Mouse (Mus musculus) right cerebral cortex, postnatal 25 days (tissue): ENCODE data around the gene C87436.
"Not testable (repeated sequence)": the region's sequence is repeated elsewhere in the genome, so short reads cannot be mapped to it uniquely, and the experiment has no call there.

Experiments
- DNase-seq: peaks from one replicate; pipeline ENCODE4 v3.0.0; 2022

Gene C87436

GRCm38 (mm10) chr6:86487358-86488148 lies 49.4 kb downstream of the C87436 start:
- peak; percentile 70 for DNase-seq

DNA sequence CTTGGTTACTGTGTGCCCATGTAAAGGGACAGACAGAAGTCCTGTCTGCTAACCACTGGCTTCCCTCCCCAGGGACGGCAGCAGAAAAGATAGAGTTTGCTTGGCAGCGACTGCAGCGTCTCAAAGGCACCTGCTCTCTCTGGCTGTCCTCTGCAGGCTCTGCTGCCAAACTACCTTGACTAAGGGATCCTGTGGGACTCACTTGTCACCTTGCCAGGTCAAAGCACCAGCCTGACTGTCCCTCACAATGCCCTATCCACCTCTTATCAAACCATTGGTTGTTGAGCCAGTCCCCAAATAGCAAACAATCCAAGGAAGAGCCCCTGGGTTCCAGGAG lies 49.9 kb downstream of the C87436 start:
- DNase-seq: peak; percentile 31

GRCm38 (mm10) chr6:86489945-86490344 lies 51.8 kb downstream of the C87436 start:
- no peak for DNase-seq

DNA sequence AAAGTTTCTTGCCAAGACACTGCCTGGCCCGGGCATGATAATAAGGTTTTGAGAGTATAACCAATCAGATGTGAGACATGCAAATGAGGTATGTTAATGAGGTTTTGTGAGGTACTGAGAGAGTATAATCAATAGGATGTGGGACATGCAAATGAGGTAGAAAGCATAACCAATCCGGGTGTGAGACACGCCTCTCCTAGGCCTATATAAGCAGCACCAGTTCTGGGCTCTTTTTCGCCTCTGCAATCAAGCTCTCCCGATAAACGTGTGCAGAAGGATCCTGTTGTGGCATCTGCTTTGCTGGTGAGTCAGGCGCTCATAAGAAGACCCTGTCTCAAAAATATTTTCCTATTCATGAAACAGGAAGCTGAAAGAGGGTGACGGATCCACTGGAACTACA lies 52.2 kb downstream of the C87436 start:
- DNase-seq: not testable (repeated sequence)

DNA sequence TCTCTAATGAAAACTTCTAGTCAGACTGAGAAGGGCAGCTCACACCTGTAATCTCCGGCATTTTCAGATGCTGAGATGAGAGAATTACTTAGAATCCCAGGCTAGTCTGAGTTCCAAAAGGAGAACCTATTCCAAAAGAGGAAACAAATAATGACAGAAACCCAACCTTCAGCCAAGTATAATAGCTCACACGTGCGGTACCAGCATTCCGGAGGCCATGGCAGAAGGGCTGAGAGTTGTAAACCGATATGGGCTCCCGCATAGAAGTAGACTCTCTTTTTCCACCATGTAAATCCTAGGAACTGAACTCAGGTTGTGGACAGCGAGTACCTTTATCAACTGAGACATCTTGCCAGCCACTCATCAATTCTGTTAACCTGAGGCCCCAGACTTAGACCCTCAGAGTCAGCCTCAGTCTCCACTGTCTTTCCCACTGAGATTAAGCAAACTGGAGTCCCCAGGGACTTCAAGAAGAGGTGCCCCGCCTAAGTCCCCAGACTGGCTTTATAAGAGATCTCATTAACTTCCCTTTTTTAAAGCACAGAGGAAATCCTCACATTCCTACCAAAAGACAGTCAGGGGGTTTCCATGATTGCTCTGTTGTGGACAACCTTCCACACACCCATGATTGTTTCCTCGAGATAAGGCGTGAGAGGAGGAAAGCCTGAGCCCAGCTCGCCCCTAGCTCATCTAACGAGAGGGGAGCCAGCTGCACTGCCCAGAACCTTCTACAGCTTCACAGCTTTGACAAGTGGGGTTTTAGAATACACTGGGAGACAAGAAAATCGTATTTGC lies 55.5 kb downstream of the C87436 start:
- DNase-seq: no peak

DNA sequence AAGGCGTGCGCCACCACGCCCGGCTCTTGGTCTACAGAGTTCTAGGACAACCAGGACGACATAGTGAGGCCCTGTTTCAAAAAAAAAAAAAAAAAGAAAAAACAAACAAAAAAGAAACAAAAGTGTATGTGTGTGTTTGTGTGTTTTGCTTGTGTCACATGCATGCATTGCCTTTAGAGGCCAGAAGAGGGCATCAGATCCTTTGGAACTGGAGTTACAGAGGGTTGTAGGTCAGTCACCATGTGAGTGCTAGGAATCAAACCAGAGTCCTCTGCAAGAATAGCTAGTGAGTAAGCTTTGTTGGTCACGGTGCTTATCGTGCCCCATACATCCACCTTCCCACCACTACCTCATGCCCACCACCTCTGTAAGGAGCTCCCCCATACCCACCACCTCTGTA lies 56.6 kb downstream of the C87436 start:
- DNase-seq: no peak

DNA sequence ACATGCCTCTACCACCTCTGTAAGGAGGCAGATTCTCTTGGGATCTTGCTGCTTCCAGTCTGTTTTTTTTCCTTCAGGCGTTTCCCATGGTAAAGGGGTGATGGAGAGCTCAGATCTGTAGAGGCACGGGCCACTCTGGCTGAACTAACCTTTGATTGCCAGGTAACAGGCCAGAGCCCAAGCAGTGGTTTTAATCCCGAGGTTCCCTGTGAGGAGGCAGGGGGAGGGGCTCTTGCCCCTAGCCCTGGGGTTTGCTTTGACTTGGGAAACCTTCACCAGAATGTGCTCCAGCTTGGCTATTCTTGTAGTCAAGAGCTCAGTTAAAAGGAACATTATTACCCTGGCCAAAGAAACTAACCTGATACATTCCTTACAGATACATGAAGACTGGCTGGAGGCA lies 57.5 kb downstream of the C87436 start:
- no peak for DNase-seq

GRCm38 (mm10) chr6:86496127-86496526 lies 58.0 kb downstream of the C87436 start:
- DNase-seq: no peak

GRCm38 (mm10) chr6:86496585-86496984 lies 58.4 kb downstream of the C87436 start:
- no peak for DNase-seq

- no peak for DNase-seq
Measured at GRCm38 (mm10) chr6:86497071-86497815, 59.1 kb downstream of the C87436 start.

GRCm38 (mm10) chr6:86497942-86498732 lies 60.0 kb downstream of the C87436 start:
- no peak for DNase-seq

- no peak for DNase-seq
Measured at GRCm38 (mm10) chr6:86499571-86500109, 61.5 kb downstream of the C87436 start.

DNA sequence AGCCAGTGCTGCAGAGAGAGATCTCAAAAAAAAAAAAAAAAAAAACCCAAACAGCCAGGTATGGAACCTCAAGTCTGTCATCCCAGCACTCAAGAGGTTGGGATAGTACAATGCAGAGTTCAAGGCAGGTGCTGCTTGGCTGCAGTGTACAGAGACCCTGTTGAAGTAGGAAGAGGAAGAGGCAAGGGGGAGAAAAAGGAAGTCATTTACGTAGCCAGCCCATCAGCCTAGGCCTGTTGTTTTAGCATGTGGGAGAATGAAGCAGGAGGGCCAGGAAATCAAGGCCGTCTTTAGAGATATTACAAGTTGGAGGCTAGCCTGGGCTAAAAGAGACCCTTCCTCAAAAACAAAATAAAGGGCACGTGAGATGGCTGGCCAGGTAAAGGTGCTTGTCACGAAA lies 65.3 kb downstream of the C87436 start:
- no peak for DNase-seq

- no peak for DNase-seq
Measured at GRCm38 (mm10) chr6:86505671-86506070, 67.5 kb downstream of the C87436 start.

GRCm38 (mm10) chr6:86506309-86506708 lies 68.1 kb downstream of the C87436 start:
- DNase-seq: no peak

GRCm38 (mm10) chr6:86507116-86507515 lies 68.9 kb downstream of the C87436 start:
- DNase-seq: no peak

DNA sequence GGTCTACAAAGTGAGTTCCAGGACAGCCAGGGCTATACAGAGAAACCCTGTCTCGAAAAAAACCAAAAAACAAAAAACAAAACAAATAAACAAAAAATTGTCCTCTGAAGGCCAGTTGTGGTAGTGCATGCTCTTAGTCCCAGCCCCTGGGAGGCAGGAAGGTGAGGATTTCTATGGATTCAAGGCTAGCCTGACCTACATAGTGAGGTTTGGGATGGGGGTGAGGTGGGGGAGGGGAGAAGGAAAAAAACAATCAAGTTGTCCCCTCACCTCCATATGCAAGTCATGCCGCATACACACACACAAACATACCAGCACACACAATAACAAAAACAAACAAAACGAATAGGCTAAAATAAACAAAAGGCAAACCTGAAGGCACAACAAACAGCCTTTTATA lies 70.6 kb downstream of the C87436 start:
- no peak for DNase-seq

DNA sequence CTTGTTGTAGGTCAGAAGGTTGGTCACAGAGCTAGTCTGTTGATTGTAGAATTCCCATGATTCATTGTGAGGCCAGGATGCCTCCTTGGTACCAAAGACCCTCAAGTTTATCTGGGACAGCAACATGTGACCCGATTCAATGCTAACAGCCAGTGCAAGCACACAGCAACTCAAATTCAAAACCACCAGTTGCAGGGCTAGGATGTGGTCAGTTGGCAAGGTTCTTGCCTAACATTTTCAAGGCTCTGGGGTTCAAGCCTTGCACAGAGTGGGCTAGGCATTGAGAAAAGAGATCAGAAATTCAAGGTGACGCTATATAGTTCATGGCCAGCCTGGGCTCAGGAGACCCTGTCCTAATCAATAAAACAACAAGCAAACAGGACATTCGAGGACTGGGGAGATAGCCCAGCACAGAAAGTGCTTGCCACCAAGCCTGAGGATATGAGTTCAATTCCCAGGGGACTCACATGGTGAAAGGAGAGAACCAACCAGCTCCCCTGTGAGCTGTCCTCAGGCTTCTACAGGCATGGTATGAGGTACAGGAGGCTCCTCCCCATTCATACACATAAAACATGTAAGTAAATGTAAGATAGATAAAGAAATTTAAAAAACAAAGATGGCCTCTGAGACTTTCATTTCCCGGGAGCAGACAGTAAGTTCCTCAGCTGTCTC lies 71.2 kb downstream of the C87436 start:
- no peak for DNase-seq

DNA sequence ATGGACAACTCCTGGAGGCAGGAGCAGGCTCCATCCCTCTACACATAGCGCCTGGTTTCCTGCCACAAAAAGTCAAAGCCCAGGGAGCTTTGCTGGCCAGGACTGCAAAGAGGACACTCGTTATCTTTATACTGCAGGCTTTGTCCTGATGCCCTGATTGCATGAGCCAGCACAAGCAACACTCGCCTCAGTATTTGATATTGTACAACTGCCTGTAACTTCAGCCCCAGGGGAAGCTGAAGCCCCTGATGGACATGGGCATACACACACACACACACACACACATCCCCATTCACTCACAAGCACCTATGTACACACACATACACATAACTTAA lies 71.7 kb downstream of the C87436 start:
- no peak for DNase-seq

GRCm38 (mm10) chr6:86510979-86511378 lies 72.8 kb downstream of the C87436 start:
- DNase-seq: no peak

DNA sequence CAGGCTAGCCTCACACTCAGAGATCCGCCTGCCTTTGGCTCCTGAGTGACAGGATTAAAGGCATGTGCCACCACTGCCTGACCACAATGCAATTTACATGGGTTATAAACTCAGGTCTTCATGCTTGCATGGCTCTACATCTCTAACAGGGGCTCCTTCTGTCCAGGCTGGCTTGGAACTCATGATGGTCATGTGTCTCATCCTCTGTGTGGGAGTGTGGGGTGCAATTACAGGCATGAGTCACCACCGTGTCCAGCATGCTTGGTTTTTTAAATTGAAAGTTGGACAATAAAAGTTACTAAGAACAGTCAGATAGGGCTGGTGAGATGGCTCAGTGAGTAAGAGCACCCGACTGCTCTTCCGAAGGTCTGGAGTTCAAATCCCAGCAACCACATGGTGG lies 75.1 kb downstream of the C87436 start:
- DNase-seq: no peak

DNA sequence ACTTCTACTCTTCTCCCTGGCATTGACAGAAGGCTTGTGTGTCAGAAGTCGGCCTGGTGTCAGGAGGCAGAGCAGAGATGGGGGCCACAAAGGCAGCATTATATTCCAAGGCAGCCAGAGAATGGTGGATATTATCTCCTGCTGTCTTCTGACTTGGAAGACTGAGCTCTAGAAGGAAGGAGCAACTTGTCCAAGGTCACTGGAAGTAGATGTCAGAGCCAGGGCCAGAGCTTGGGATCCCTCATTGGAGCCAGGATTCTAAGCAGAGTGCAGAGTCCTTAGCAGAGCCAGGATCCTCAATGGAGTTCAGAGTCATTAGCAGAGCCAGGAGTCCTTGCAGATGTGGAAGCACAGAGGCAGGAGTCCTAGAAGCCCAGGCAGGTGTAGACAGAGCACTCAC lies 77.8 kb downstream of the C87436 start:
- DNase-seq: no peak
